Mouse (Mus musculus) CH12.LX (cell line): Measurements from ENCODE around the gene Gata2. TPM values are rescaled to one million over a fixed set of nuclear protein-coding genes. Genes with fewer than 3 reads are reported as not detected.

Source experiments
- polyA plus RNA-seq: library from polyadenylated mRNA; unstranded; fragments of >175 nt; gene quantifications from 2 replicates; pipeline ENCODE4 v1.2.1, GENCODE M21; 2012; ENCODE audit warnings: low read depth; ENCODE audit not compliant: insufficient read length
- total RNA-seq, 2 experiments: library from RNA; depleted of rRNA; stranded (reverse); fragments of 300-350 nt in 1 of 2; fragments of >200 nt in 1 of 2; gene quantifications; 2 replicates each; pipeline ENCODE4 v1.2.3; 2012 to 2014

Gata2 gene
- total and polyA plus RNA-seq, 3 experiments: not detected

Other genes with a start within 250 kb of the Gata2 start
- gene H1fx, start 212.3 kb upstream of the Gata2 start, total RNA-seq (2012; rRNA removed): 0.08 TPM in 1 of 2 replicates, not detected in the other
- not detected in 2 replicates for gene H1fx, start 212.3 kb upstream of the Gata2 start, total RNA-seq (2014; rRNA removed)
- gene H1fx, start 212.3 kb upstream of the Gata2 start, polyA plus RNA-seq: not detected in 2 replicates
- 58.6 and 64.1 TPM in 2 replicates for gene Rab7, start 148.6 kb upstream of the Gata2 start, total RNA-seq (2012; rRNA removed)
- gene Rab7, start 148.6 kb upstream of the Gata2 start, total RNA-seq (2014; rRNA removed): 56.4 and 68.9 TPM in 2 replicates
- gene Rab7, start 148.6 kb upstream of the Gata2 start, polyA plus RNA-seq: 361 and 367 TPM in 2 replicates
- 260 and 327 TPM in 2 replicates for gene Rpn1, start 109.4 kb upstream of the Gata2 start, total RNA-seq (2012; rRNA removed)
- gene Rpn1, start 109.4 kb upstream of the Gata2 start, total RNA-seq (2014; rRNA removed): 299 and 366 TPM in 2 replicates
- gene Rpn1, start 109.4 kb upstream of the Gata2 start, polyA plus RNA-seq: 320 and 339 TPM in 2 replicates
- gene Dnajb8, start 28.4 kb downstream of the Gata2 start, total RNA-seq (2012; rRNA removed): not detected in 2 replicates
- gene Dnajb8, start 28.4 kb downstream of the Gata2 start, total RNA-seq (2014; rRNA removed): not detected in 2 replicates
- not detected in 2 replicates for gene Dnajb8, start 28.4 kb downstream of the Gata2 start, polyA plus RNA-seq